Mouse (Mus musculus): ENCODE measurements around the gene Ugt1a5. TPM values are rescaled to one million over a fixed set of nuclear protein-coding genes. Genes with fewer than 3 reads are reported as not detected.
"Not testable (repeated sequence)": the region's sequence is repeated elsewhere in the genome, so short reads cannot be mapped to it uniquely, and the experiment has no call there.

Gene Ugt1a5
- polyA plus RNA-seq, 1 experiment from 2014 or later = not detected

DNA sequence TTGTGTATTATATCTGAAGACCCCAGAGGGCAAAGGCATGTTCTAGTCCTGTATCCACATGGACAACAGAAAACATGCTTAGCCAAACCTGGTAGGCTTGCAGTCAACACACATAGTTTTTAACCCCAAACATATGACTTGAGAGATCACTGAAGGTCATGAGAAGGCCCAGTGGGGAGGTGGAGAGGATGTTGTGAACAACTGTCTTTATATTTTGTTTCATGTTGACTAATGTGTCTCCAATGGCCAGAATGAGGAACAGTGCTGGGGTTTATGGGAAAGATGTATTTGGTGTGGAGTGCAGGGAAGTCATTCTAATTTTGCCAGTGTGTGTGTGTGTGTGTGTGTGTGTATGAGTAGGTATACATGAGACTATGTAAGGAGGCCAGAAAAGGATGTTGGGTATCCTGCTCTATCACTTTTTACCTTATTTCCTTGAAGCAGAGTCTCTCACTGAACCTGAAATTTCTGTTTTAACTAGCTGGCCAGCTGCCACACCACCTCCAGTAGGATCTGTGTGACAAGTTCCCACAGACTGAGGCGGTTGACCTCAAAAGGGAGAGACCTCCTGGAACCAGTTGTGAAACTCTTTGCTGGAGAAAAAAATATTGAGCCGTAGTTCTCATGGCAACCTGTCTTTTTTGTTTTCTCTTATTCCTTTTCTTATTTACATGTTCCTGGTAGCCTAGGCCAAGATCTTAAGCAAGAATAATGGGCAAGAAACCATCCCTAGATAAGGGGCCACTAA lies 58.4 kb downstream of the Ugt1a5 start:
- ATAC-seq (ENCODE audit: low FRiP score, low TSS enrichment) (no peak), DNase-seq (no peak)
- Histone ChIP-seq H3K4me1 (ENCODE audit: control insufficient read depth, insufficient read depth, low read length) (no peaks in the 10 kb centered on the region), H3K9ac (replicated peaks; ENCODE audit: low read length) (no peak overlapping the region), H3K9me3 (ENCODE audit: control insufficient read depth, low read length) (peaks cover 47% of the 10 kb centered on the region), H3K27me3 (ENCODE audit: control insufficient read depth, insufficient read depth, low read length) (no peaks in the 10 kb centered on the region), H3K36me3 (ENCODE audit: control insufficient read depth, insufficient read depth, low read length) (no peaks in the 10 kb centered on the region), H3K4me3 (replicated peaks; ENCODE audit: low read depth, low read length) (no peak overlapping the region), H3K4me2 (ENCODE audit: low read length) (no peak overlapping the region), H3K27ac (replicated peaks; ENCODE audit: low read depth, low read length) (no peak overlapping the region)
- WGBS = 70% methylated on average over 2 of the region's 2 CpGs

- DNase-seq; H3K27me3 ChIP-seq (ENCODE audit: control insufficient read depth, insufficient read depth, low read length); ATAC-seq (ENCODE audit: low FRiP score, low TSS enrichment); H3K4me2 ChIP-seq (ENCODE audit: low read length); H3K36me3 ChIP-seq (ENCODE audit: control insufficient read depth, insufficient read depth, low read length); H3K27ac ChIP-seq (replicated peaks; ENCODE audit: low read depth, low read length); H3K9ac ChIP-seq (replicated peaks; ENCODE audit: low read length); H3K4me3 ChIP-seq (replicated peaks; ENCODE audit: low read depth, low read length); H3K4me1 ChIP-seq (ENCODE audit: control insufficient read depth, insufficient read depth, low read length): not testable (repeated sequence)
- 42% methylated on average over 2 of the region's 2 CpGs for WGBS
- peaks cover 58% of the 10 kb centered on the region for H3K9me3 ChIP-seq (ENCODE audit: control insufficient read depth, low read length)
Measured at GRCm38 (mm10) chr1:88225301-88225700, 59.5 kb downstream of the Ugt1a5 start.

DNA sequence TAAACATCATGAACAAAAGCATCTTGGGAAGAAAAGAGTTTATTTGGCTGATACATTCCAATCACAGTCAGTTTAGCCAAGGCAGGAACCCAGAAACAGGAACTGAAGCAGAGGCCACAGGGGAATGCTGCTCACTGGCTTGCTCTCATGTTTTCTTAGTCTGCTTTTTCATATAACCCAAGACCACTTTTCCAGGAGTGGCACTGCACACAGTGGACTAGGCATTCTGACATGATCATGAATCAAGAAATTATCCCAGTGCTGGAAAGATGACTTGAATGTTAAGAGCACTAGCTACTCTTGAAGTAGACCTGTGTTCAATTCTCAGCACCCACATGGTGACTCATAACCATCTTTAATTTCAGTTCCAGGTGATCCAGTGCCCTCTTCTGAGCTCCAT lies 59.9 kb downstream of the Ugt1a5 start:
- Histone ChIP-seq H3K9ac (replicated peaks; ENCODE audit: low read length) (no peak overlapping the region), H3K4me3 (replicated peaks; ENCODE audit: low read depth, low read length) (no peak overlapping the region), H3K36me3 (ENCODE audit: control insufficient read depth, insufficient read depth, low read length) (no peaks in the 10 kb centered on the region), H3K4me1 (ENCODE audit: control insufficient read depth, insufficient read depth, low read length) (no peaks in the 10 kb centered on the region), H3K4me2 (ENCODE audit: low read length) (no peak overlapping the region), H3K9me3 (ENCODE audit: control insufficient read depth, low read length) (peaks cover 63% of the 10 kb centered on the region), H3K27ac (replicated peaks; ENCODE audit: low read depth, low read length) (no peak overlapping the region), H3K27me3 (ENCODE audit: control insufficient read depth, insufficient read depth, low read length) (no peaks in the 10 kb centered on the region)
- no peak for ATAC-seq (ENCODE audit: low FRiP score, low TSS enrichment)
- no peak for DNase-seq

DNA sequence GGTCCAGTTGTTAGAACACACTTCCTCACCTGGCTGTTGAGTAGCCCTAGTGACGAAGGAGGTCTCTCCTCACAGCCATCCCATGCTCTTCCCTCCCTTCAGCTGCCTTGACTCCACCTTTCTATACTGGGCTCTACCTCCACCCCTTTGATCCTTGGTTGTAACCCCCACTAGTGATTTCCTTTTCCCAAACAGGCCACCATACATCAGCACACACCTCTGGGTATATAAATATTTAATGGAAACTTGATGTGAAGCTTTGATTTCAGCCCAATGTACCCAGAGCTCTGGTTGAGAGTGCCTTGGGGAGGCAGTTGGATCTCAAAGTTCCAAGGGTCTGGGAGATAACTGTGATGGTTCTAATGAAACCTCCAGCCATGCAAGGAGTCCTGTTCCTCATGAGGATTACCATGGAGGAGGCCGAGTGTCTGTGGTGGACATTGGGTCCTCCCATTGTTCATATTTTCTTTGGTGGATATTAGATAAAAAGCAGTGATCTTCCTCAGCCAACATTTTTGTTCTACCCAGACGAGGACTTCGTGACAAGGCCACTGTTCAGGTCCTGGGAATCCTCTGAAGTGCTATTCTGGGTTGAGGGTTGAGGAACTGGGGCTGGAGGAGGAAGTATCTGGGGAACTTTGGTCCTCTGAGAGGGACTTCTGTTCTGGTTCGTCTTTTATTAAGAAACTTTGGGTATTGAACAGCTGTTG lies 61.0 kb downstream of the Ugt1a5 start, which contains the start of gene Mroh2a:
TSS of gene Mroh2a (plus strand) at position 317 of the 710 bp plus-strand sequence.
- DNase-seq (no peak), ATAC-seq (ENCODE audit: low FRiP score, low TSS enrichment) (no peak)
- 57% methylated on average over 5 of the region's 5 CpGs for WGBS
- Histone ChIP-seq H3K9me3 (ENCODE audit: control insufficient read depth, low read length) (peaks cover 74% of the 10 kb centered on the region), H3K27me3 (ENCODE audit: control insufficient read depth, insufficient read depth, low read length) (no peaks in the 10 kb centered on the region), H3K9ac (replicated peaks; ENCODE audit: low read length) (no peak within 1 kb of the TSS), H3K4me3 (replicated peaks; ENCODE audit: low read depth, low read length) (no peak within 1 kb of the TSS), H3K4me1 (ENCODE audit: control insufficient read depth, insufficient read depth, low read length) (no peaks in the 10 kb centered on the region), H3K4me2 (ENCODE audit: low read length) (no peak within 1 kb of the TSS), H3K27ac (replicated peaks; ENCODE audit: low read depth, low read length) (no peak within 1 kb of the TSS), H3K36me3 (ENCODE audit: control insufficient read depth, insufficient read depth, low read length) (no peaks in the 10 kb centered on the region)

DNA sequence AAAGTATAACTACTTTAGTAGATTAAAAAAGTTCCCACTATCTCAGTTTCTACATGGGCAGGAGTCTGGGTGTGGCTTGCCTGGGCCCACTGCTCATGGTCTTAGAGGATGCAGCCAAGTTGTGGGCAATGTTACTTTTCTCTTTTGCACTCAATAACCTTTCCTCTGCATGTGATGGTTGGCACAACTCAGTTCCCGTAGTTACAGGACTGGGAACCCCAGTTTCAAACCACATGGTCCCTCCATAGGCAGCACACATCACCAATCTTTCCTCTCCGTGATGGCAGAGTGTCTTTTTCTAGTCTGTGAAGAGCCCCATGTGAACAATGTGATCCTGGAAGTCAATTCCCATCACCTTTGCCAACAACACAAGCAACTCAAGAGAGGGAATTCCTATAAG lies 61.7 kb downstream of the Ugt1a5 start:
- no peaks in the 10 kb centered on the region for H3K27me3 ChIP-seq (ENCODE audit: control insufficient read depth, insufficient read depth, low read length)
- H3K4me2 ChIP-seq (ENCODE audit: low read length) = no peak overlapping the region
- no peak for DNase-seq
- H3K27ac ChIP-seq (replicated peaks; ENCODE audit: low read depth, low read length) = no peak overlapping the region
- no peaks in the 10 kb centered on the region for H3K4me1 ChIP-seq (ENCODE audit: control insufficient read depth, insufficient read depth, low read length)
- peaks cover 75% of the 10 kb centered on the region for H3K9me3 ChIP-seq (ENCODE audit: control insufficient read depth, low read length)
- ATAC-seq (ENCODE audit: low FRiP score, low TSS enrichment) = no peak
- no peaks in the 10 kb centered on the region for H3K36me3 ChIP-seq (ENCODE audit: control insufficient read depth, insufficient read depth, low read length)
- 61% methylated on average over 2 of the region's 2 CpGs for WGBS
- no peak overlapping the region for H3K4me3 ChIP-seq (replicated peaks; ENCODE audit: low read depth, low read length)
- no peak overlapping the region for H3K9ac ChIP-seq (replicated peaks; ENCODE audit: low read length)

- no peak for ATAC-seq (ENCODE audit: low FRiP score, low TSS enrichment)
- WGBS = 73% methylated on average over 7 of the region's 7 CpGs
Measured at GRCm38 (mm10) chr1:88228121-88228520, 62.3 kb downstream of the Ugt1a5 start.

GRCm38 (mm10) chr1:88229566-88229965 lies 63.8 kb downstream of the Ugt1a5 start:
- Histone ChIP-seq H3K4me2 (ENCODE audit: low read length) (no peak overlapping the region), H3K4me3 (replicated peaks; ENCODE audit: low read depth, low read length) (no peak overlapping the region)

More at GRCm38 (mm10) chr1:88228121-88228520, 62.3 kb downstream of the Ugt1a5 start:
- H3K36me3 ChIP-seq (ENCODE audit: control insufficient read depth, insufficient read depth, low read length) = no peaks in the 10 kb centered on the region
- no peak for DNase-seq
- no peaks in the 10 kb centered on the region for H3K27me3 ChIP-seq (ENCODE audit: control insufficient read depth, insufficient read depth, low read length)
- H3K4me3 ChIP-seq (replicated peaks; ENCODE audit: low read depth, low read length) = no peak overlapping the region
- H3K27ac ChIP-seq (replicated peaks; ENCODE audit: low read depth, low read length) = no peak overlapping the region
- no peaks in the 10 kb centered on the region for H3K4me1 ChIP-seq (ENCODE audit: control insufficient read depth, insufficient read depth, low read length)
- peaks cover 79% of the 10 kb centered on the region for H3K9me3 ChIP-seq (ENCODE audit: control insufficient read depth, low read length)
- no peak overlapping the region for H3K9ac ChIP-seq (replicated peaks; ENCODE audit: low read length)
- no peak overlapping the region for H3K4me2 ChIP-seq (ENCODE audit: low read length)

DNA sequence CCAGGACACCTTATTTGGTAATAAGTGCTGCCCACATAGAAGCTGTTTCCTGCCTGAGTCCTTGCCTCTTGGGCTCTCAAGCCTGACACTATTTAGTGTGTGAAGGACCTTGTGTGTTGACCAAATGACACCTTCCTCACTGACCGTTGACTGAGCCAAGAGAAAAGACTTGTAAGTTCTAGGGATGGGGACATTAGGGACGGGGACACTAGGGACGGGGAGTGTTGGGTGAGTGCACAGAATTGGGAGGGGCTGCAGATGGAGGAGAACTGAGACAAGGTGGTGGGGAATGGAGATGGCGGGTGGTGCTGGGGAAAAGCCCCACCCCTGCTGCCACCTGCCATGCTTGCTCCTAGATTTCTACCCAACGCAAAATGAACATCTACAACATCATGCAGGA lies 64.2 kb downstream of the Ugt1a5 start:
- H3K4me2 ChIP-seq (ENCODE audit: low read length) = no peak overlapping the region
- DNase-seq = no peak
- H3K36me3 ChIP-seq (ENCODE audit: control insufficient read depth, insufficient read depth, low read length) = no peaks in the 10 kb centered on the region
- H3K27me3 ChIP-seq (ENCODE audit: control insufficient read depth, insufficient read depth, low read length) = no peaks in the 10 kb centered on the region
- WGBS = 84% methylated on average over 5 of the region's 5 CpGs
- H3K9me3 ChIP-seq (ENCODE audit: control insufficient read depth, low read length) = peaks cover 97% of the 10 kb centered on the region
- H3K4me1 ChIP-seq (ENCODE audit: control insufficient read depth, insufficient read depth, low read length) = no peaks in the 10 kb centered on the region
- H3K27ac ChIP-seq (replicated peaks; ENCODE audit: low read depth, low read length) = no peak overlapping the region
- no peak overlapping the region for H3K4me3 ChIP-seq (replicated peaks; ENCODE audit: low read depth, low read length)
- H3K9ac ChIP-seq (replicated peaks; ENCODE audit: low read length) = no peak overlapping the region
- 0 out of 2 replicates have a peak, but pooled peaks have one; percentile 0 for ATAC-seq (ENCODE audit: low FRiP score, low TSS enrichment)

More at GRCm38 (mm10) chr1:88229566-88229965, 63.8 kb downstream of the Ugt1a5 start:
- H3K9me3 ChIP-seq (ENCODE audit: control insufficient read depth, low read length) = peaks cover 93% of the 10 kb centered on the region
- no peaks in the 10 kb centered on the region for H3K36me3 ChIP-seq (ENCODE audit: control insufficient read depth, insufficient read depth, low read length)
- no peaks in the 10 kb centered on the region for H3K27me3 ChIP-seq (ENCODE audit: control insufficient read depth, insufficient read depth, low read length)
- DNase-seq (no peak), ATAC-seq (ENCODE audit: low FRiP score, low TSS enrichment) (no peak)
- 78% methylated on average over 3 of the region's 3 CpGs for WGBS
- no peak overlapping the region for H3K27ac ChIP-seq (replicated peaks; ENCODE audit: low read depth, low read length)
- H3K4me1 ChIP-seq (ENCODE audit: control insufficient read depth, insufficient read depth, low read length) = no peaks in the 10 kb centered on the region
- no peak overlapping the region for H3K9ac ChIP-seq (replicated peaks; ENCODE audit: low read length)

DNA sequence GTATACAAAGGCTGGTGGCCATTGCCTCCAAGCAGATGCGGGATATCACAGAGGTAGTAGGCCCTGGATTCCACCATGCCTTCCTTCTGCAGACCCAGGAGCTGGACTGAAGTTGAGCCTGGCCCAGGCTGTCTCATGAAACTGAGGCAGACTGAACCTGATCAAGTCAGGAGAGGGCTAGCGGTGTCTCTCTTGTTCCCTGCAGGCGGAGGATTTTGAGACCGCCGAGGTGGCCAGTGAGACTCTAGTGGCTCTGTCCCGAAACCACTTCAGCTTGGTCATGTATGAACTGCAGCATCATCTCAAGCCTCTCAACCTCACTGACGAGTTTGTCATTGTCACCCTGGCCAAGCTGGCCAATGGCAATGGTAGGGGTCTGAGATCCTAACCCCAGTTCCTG lies 64.6 kb downstream of the Ugt1a5 start:
- Histone ChIP-seq H3K4me3 (replicated peaks; ENCODE audit: low read depth, low read length) (no peak overlapping the region), H3K9ac (replicated peaks; ENCODE audit: low read length) (no peak overlapping the region), H3K4me2 (ENCODE audit: low read length) (no peak overlapping the region), H3K27me3 (ENCODE audit: control insufficient read depth, insufficient read depth, low read length) (no peaks in the 10 kb centered on the region), H3K4me1 (ENCODE audit: control insufficient read depth, insufficient read depth, low read length) (no peaks in the 10 kb centered on the region), H3K27ac (replicated peaks; ENCODE audit: low read depth, low read length) (no peak overlapping the region), H3K9me3 (ENCODE audit: control insufficient read depth, low read length) (peaks cover 100% of the 10 kb centered on the region), H3K36me3 (ENCODE audit: control insufficient read depth, insufficient read depth, low read length) (no peaks in the 10 kb centered on the region)
- DNase-seq (no peak), ATAC-seq (ENCODE audit: low FRiP score, low TSS enrichment) (no peak)
- WGBS = 74% methylated on average over 7 of the region's 7 CpGs

All from midbrain, embryonic 14.5 days (tissue).